Mouse (Mus musculus) liver, postnatal 0 days (tissue): ENCODE measurements around the gene Col4a3bp.

Experiments
- CTCF ChIP-seq: sonication (generic); IDR thresholded peaks from 2 replicates; pipeline ENCODE4 v1.5.1; 2016; ENCODE audit warnings: antibody characterized with exemption, low read depth
- EP300 ChIP-seq: IDR thresholded peaks from 2 replicates; pipeline ENCODE4 v1.6.1; 2016; ENCODE audit warnings: antibody characterized with exemption, low read depth, mild to moderate bottlenecking

- no peak for TF ChIP-seq CTCF
- no peak for TF ChIP-seq EP300
Observed at GRCm38 (mm10) chr13:96604242-96604641, 61.8 kb downstream of the Col4a3bp start.
